Mouse (Mus musculus) thymus, postnatal 14 days (tissue): ENCODE results near the gene Ehd3.
"Not testable (repeated sequence)": the region's sequence is repeated elsewhere in the genome, so short reads cannot be mapped to it uniquely, and the experiment has no call there.

Experiments used
- DNase-seq: peaks from one replicate; pipeline ENCODE4 v3.0.0; 2021

The Ehd3 gene

GRCm38 (mm10) chr17:73827446-73827845 lies 23.5 kb downstream of the Ehd3 start:
- DNase-seq, result no peak

- DNase-seq, result no peak
Measured at GRCm38 (mm10) chr17:73830511-73830910, 26.6 kb downstream of the Ehd3 start.

GRCm38 (mm10) chr17:73831427-73831826 lies 27.5 kb downstream of the Ehd3 start:
- no peak for DNase-seq

- DNase-seq, result no peak
Measured at GRCm38 (mm10) chr17:73832901-73833300, 29.0 kb downstream of the Ehd3 start.

GRCm38 (mm10) chr17:73833474-73833873 lies 29.5 kb downstream of the Ehd3 start:
- DNase-seq, result no peak

- DNase-seq, result no peak
Measured at GRCm38 (mm10) chr17:73836601-73837000, 32.7 kb downstream of the Ehd3 start.

GRCm38 (mm10) chr17:73837244-73837643 lies 33.3 kb downstream of the Ehd3 start:
- DNase-seq, result no peak

GRCm38 (mm10) chr17:73839086-73839835 lies 35.3 kb downstream of the Ehd3 start:
- no peak for DNase-seq

- not testable (repeated sequence) for DNase-seq
Measured at GRCm38 (mm10) chr17:73839876-73840275, 35.9 kb downstream of the Ehd3 start.

GRCm38 (mm10) chr17:73842963-73843362 lies 39.0 kb downstream of the Ehd3 start:
- no peak for DNase-seq

- DNase-seq, result no peak
Measured at GRCm38 (mm10) chr17:73845632-73846031, 41.7 kb downstream of the Ehd3 start.

GRCm38 (mm10) chr17:73847399-73847798 lies 43.5 kb downstream of the Ehd3 start:
- no peak for DNase-seq

- DNase-seq, result no peak
Measured at GRCm38 (mm10) chr17:73853041-73853440, 49.1 kb downstream of the Ehd3 start.

GRCm38 (mm10) chr17:73853717-73854116 lies 49.8 kb downstream of the Ehd3 start:
- no peak for DNase-seq

GRCm38 (mm10) chr17:73869008-73869685 lies 65.2 kb downstream of the Ehd3 start:
- peak; percentile 82 for DNase-seq

- peak; percentile 60 for DNase-seq
Measured at GRCm38 (mm10) chr17:73870956-73871605, 67.1 kb downstream of the Ehd3 start.

GRCm38 (mm10) chr17:73875268-73875667 lies 71.3 kb downstream of the Ehd3 start:
- no peak for DNase-seq

- no peak for DNase-seq
Measured at GRCm38 (mm10) chr17:73875674-73876073, 71.7 kb downstream of the Ehd3 start.

- no peak for DNase-seq
Measured at GRCm38 (mm10) chr17:73879262-73879916, 75.5 kb downstream of the Ehd3 start.

GRCm38 (mm10) chr17:73880286-73880685 lies 76.4 kb downstream of the Ehd3 start:
- no peak for DNase-seq

GRCm38 (mm10) chr17:73881295-73881694 lies 77.4 kb downstream of the Ehd3 start:
- DNase-seq, result no peak
